Mouse (Mus musculus) erythroid progenitor cell, adult 5-6 weeks (primary cell): ENCODE data around the gene Pole. TPM values are rescaled to one million over a fixed set of nuclear protein-coding genes. Genes with fewer than 3 reads are reported as not detected.

Experiments used
- ATAC-seq: replicated peaks from 2 replicates; pipeline ENCODE4 v1.8.0; 2016; ENCODE audit warnings: moderate number of reproducible peaks, mild to moderate bottlenecking, moderate TSS enrichment, inconsistent platforms; ENCODE audit not compliant: poor library complexity, low FRiP score, severe bottlenecking
- total RNA-seq, 2 experiments: library from RNA; stranded (forward) in 1 of 2; stranded (reverse) in 1 of 2; fragments of 150-400 nt in 1 of 2; fragments of 186-747, 209-891 nt in 1 of 2; gene quantifications; 2 replicates each; pipeline versions ENCODE4 v1.2.3 to v1.2.4; 2015 to 2017; ENCODE audit warnings: low replicate concordance in 2 of 2

Gene Pole
- 78.6 and 89.3 TPM in 2 replicates for total RNA-seq (2015; ENCODE audit: low replicate concordance)
- total RNA-seq (2017; ENCODE audit: low replicate concordance), result 59.6 and 66.5 TPM in 2 replicates

- ATAC-seq, result peak; percentile 84
These were observed at the start of gene Pole, which contains the start of gene Pxmp2 for GRCm38 (mm10) chr5:110285770-110286445. Pole (plus strand) TSS chr5:110286306. Pxmp2 (minus strand) TSS chr5:110286186.

- ATAC-seq, result no peak
These were observed 42.0 kb upstream of the Pole start for GRCm38 (mm10) chr5:110244091-110244490.

GRCm38 (mm10) chr5:110266941-110267340 is 19.2 kb upstream of the Pole start:
- no peak for ATAC-seq

GRCm38 (mm10) chr5:110269141-110270101 is 16.7 kb upstream of the Pole start, which contains the start of gene Pgam5:
Pgam5 (minus strand) TSS chr5:110269913.
- ATAC-seq, result peak; percentile 85

GRCm38 (mm10) chr5:110270242-110270641 is 15.9 kb upstream of the Pole start:
- no peak for ATAC-seq

- 0 out of 2 replicates have a peak, but pooled peaks have one; percentile 33 for ATAC-seq
These were observed 12.0 kb upstream of the Pole start for GRCm38 (mm10) chr5:110274147-110274546.

- ATAC-seq, result no peak
These were observed 11.3 kb upstream of the Pole start for GRCm38 (mm10) chr5:110274846-110275245.

GRCm38 (mm10) chr5:110276391-110276790 is 9.7 kb upstream of the Pole start:
- no peak for ATAC-seq

- ATAC-seq, result no peak
These were observed 9.2 kb upstream of the Pole start for GRCm38 (mm10) chr5:110276910-110277309.

- no peak for ATAC-seq
These were observed 4.1 kb upstream of the Pole start for GRCm38 (mm10) chr5:110281984-110282383.

- peak; percentile 53 for ATAC-seq
These were observed 1.6 kb upstream of the Pole start for GRCm38 (mm10) chr5:110284536-110284935.

- peak; percentile 15; the same call in 1 of the 2 replicates for ATAC-seq
These were observed 950 bp upstream of the Pole start for GRCm38 (mm10) chr5:110285156-110285555.

GRCm38 (mm10) chr5:110286446-110287083 is 459 bp downstream of the Pole start:
- ATAC-seq, result peak; percentile 68

- ATAC-seq, result no peak
These were observed 974 bp downstream of the Pole start for GRCm38 (mm10) chr5:110287084-110287475.

GRCm38 (mm10) chr5:110291649-110292048 is 5.5 kb downstream of the Pole start:
- ATAC-seq, result no peak

GRCm38 (mm10) chr5:110296637-110297036 is 10.5 kb downstream of the Pole start:
- no peak for ATAC-seq

- no peak for ATAC-seq
These were observed 14.5 kb downstream of the Pole start for GRCm38 (mm10) chr5:110300591-110300990.

- no peak for ATAC-seq
These were observed 22.8 kb downstream of the Pole start for GRCm38 (mm10) chr5:110308861-110309260.

- no peak for ATAC-seq
These were observed 27.0 kb downstream of the Pole start for GRCm38 (mm10) chr5:110313127-110313526.

GRCm38 (mm10) chr5:110330508-110330907 is 44.4 kb downstream of the Pole start:
- ATAC-seq, result no peak
